Mouse (Mus musculus): ENCODE data around the gene Abl1.

GRCm38 (mm10) chr2:31802811-31803210 is 114.6 kb downstream of the Abl1 start:
- no peak for TF ChIP-seq CTCF (IDR thresholded peaks at IDR 0.05; ENCODE audit: control insufficient read depth, insufficient read depth, insufficient read length)
- no peak for TF ChIP-seq USF1 (IDR thresholded peaks at IDR 0.05; ENCODE audit: low read depth)

Measured in C2C12 (cell line).